Mouse (Mus musculus) hindbrain, embryonic 16.5 days (tissue): Measurements from ENCODE around the gene Plxnc1. TPM values are rescaled to one million over a fixed set of nuclear protein-coding genes. Genes with fewer than 3 reads are reported as not detected.

Experiments
- ATAC-seq: fragments of 200-750 bp; cut with Nextera tagmentation; 2 replicates; pipeline ENCODE4 v1.8.0; 2017; ENCODE audit warnings: moderate TSS enrichment, moderate library complexity
- H3K27ac ChIP-seq: fragments of 300-500 bp; sonication (generic); 2 replicates; pipeline ENCODE4 v1.5.1; 2014; ENCODE audit warnings: low read depth, mild to moderate bottlenecking, control low read depth, low read length, moderate library complexity
- H3K27me3 ChIP-seq: fragments of 300-500 bp; sonication (generic); replicated peaks from 2 replicates; pipeline ENCODE4 v1.6.1; 2014; ENCODE audit warnings: low read length; ENCODE audit not compliant: control insufficient read depth, insufficient read depth
- H3K36me3 ChIP-seq: fragments of 300-500 bp; sonication (generic); 2 replicates; pipeline ENCODE4 v1.6.1; 2014; ENCODE audit warnings: mild to moderate bottlenecking, low read length, moderate library complexity, mixed read lengths; ENCODE audit not compliant: control insufficient read depth, insufficient read depth
- H3K4me1 ChIP-seq: fragments of 300-500 bp; sonication (generic); 2 replicates; pipeline ENCODE4 v1.6.1; 2014; ENCODE audit warnings: low read depth, low read length; ENCODE audit not compliant: control insufficient read depth, insufficient read depth
- H3K4me2 ChIP-seq: fragments of 300-500 bp; sonication (generic); 2 replicates; pipeline ENCODE4 v1.6.1; 2014; ENCODE audit warnings: mild to moderate bottlenecking, low read length, control low read depth, moderate library complexity
- H3K4me3 ChIP-seq: fragments of 300-500 bp; sonication (generic); 2 replicates; pipeline ENCODE4 v1.5.1; 2014; ENCODE audit warnings: mild to moderate bottlenecking, low read length, control low read depth, moderate library complexity
- H3K9ac ChIP-seq: fragments of 300-500 bp; sonication (generic); 2 replicates; pipeline ENCODE4 v1.6.1; 2014; ENCODE audit warnings: low read depth, mild to moderate bottlenecking, control low read depth, low read length, moderate library complexity
- H3K9me3 ChIP-seq: fragments of 300-500 bp; sonication (generic); 2 replicates; pipeline ENCODE4 v1.6.1; 2014; ENCODE audit warnings: mild to moderate bottlenecking, low read length, moderate library complexity; ENCODE audit not compliant: control insufficient read depth
- whole genome bisulfite sequencing: fragments of 180-500 bp; shearing (Covaris S2); extraction: QIAGEN DNeasy Blood & Tissue Kit; methylation state at CpG from one replicate; pipeline ENCODE4 v1.1.7; 2014; 5-methylcytosine and 5-hydroxymethylcytosine counted together
- polyA plus RNA-seq: library from polyadenylated mRNA; unstranded; fragments of >200 nt; fragmentation: Nextera tagmentation; extraction: Ambion mirVana; gene quantifications from 2 replicates; pipeline ENCODE4 v1.2.1, GENCODE M21; 2015

Gene Plxnc1
- polyA plus RNA-seq: 8.3 and 8.4 TPM in 2 replicates

DNA sequence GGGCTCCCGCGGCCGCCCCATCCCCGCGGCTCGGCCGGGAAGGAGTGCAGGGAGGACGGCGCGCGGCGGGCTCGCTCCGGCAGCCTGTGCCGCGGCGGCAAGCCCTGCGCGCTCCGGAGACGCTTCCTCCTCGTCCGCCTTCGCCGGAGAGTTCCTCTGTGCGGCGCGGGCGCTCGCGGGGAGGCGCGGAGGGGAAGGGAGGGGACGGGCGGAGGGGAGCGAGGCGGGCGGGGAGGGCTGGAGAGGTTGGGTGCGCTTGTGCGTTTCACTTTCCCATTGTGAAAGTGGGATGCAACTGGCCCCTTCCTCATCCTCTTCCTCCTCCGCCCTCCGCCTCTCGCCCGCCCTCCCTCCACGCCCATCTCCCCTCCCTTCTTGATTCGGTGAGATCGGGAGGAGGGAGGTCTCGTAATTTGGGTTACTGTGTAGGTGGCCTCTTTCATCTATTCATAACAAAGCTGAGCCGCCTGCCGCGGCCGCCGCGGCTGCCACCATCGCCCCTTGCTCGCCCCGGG is at the start of gene Plxnc1:
TSS of gene Plxnc1 (minus strand) at position 145 of the 515 bp plus-strand sequence.
- Histone ChIP-seq H3K9ac (peak within 1 kb of the TSS; percentile 93), H3K4me1 (peaks cover 31% of the 10 kb centered on the region), H3K27me3 (no peaks in the 10 kb centered on the region), H3K4me3 (peak within 1 kb of the TSS; percentile 95), H3K36me3 (no peaks in the 10 kb centered on the region), H3K4me2 (peak within 1 kb of the TSS; percentile 77), H3K9me3 (no peaks in the 10 kb centered on the region), H3K27ac (peak within 1 kb of the TSS; percentile 94)
- peak; percentile 77 for ATAC-seq
- WGBS: under 1% methylated on average over 39 of the region's 57 CpGs

DNA sequence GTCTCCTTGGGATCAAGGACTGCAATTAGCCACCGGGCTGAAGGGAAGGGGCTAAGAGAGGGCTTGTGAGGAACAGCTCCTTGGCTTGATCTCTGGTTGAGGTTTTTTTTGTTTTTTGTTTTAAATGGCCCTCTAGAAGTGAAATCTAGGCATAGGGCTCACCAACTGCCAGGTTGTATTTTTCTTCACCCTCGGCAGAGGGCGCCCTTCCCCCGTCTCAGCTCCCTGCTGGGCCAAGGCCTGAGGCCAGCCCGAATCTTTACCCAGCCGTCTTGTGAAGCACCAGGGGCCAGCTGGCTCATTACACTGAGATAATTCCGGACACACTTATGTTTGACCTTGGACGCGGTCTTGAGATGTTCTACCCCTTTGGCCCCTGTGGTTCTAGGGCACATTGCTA is 47.5 kb upstream of the Plxnc1 start:
- WGBS: 8% methylated on average over 9 of the region's 9 CpGs

DNA sequence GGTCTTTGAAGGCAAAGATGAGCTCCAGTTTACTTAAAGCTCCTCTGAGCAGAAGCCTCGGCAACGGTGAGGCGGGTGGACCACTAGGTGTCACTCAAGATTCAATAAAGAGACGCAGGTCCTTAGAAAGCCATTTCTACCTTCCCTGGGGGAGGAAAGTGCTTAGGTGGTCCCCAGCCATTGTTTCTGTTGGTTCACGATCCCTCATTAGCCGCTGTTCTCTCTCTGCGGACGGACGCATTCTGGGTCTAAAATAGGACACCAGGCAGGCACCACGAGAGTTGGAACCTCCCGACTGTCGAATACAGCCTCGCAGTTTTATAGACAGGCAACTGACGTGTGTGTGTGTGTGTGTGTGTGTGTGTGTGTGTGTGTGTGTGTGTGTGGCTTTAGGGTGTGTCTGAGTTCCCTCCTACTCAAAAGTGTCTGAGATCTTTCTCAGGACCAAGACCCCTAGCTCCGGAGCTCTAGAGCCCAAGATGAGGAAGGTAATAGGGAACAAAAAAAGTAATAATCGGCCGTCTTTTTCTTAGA is 47.0 kb upstream of the Plxnc1 start:
- Histone ChIP-seq H3K27ac (peak overlapping the region; percentile 26), H3K4me3 (peak overlapping the region; percentile 21), H3K9ac (no peak overlapping the region; the same call in 1 of the 2 replicates), H3K36me3 (no peaks in the 10 kb centered on the region), H3K4me1 (peaks cover 5% of the 10 kb centered on the region), H3K9me3 (no peaks in the 10 kb centered on the region), H3K4me2 (peak overlapping the region; percentile 47), H3K27me3 (no peaks in the 10 kb centered on the region)
- ATAC-seq: peak; percentile 59
- 15% methylated on average over 17 of the region's 17 CpGs for WGBS

More for the DNA sequence above, 47.5 kb upstream of the Plxnc1 start:
- no peaks in the 10 kb centered on the region for H3K36me3 ChIP-seq
- H3K4me3 ChIP-seq: no peak overlapping the region
- no peaks in the 10 kb centered on the region for H3K27me3 ChIP-seq
- no peak overlapping the region for H3K9ac ChIP-seq
- no peaks in the 10 kb centered on the region for H3K9me3 ChIP-seq
- ATAC-seq: no peak
- H3K4me2 ChIP-seq: peak overlapping the region; percentile 47
- H3K4me1 ChIP-seq: peaks cover 5% of the 10 kb centered on the region
- H3K27ac ChIP-seq: no peak overlapping the region

DNA sequence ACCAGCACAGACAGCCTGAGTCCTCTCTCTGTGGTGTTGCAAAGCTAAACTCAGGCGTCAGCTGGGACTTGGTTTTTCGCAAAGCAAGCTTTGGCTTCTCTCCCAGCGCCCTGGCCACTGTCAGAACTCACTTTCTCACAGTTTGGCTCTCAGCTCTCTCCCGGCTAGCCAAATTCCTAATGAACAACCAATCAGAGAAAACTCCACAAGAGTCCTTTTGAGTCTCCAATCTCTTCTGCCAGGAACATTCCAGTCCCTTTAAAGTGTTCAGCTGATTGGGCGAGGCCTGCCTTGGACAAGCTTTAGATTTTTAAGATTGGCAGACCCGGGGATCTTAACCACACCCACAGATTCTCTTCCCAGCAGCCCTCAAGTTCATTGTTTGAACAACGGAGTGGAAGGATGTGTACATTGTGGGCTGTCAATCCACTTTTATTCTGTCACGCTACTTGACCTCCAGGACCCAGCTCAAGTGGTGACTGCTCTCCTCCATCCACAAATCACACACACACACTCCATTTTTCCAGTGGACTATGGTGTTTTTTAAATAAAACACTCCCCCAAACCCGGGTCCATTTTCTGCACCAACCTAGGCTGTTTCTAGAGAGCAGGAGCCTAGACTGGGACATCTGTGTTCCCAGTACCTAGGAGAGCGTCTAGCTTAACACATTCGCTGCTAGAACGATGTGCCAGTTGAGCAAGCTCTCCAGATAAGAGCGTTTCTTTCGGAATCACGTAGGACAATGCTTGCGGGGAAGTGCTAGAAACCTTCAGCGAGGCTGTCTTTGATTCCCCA is 46.3 kb upstream of the Plxnc1 start:
- 18% methylated on average over 17 of the region's 17 CpGs for WGBS
- peak overlapping the region; percentile 68 for H3K27ac ChIP-seq
- ATAC-seq: peak; percentile 82
- H3K9ac ChIP-seq: no peak overlapping the region
- H3K4me2 ChIP-seq: peak overlapping the region; percentile 47
- H3K4me3 ChIP-seq: no peak overlapping the region
- no peaks in the 10 kb centered on the region for H3K9me3 ChIP-seq
- H3K4me1 ChIP-seq: peaks cover 5% of the 10 kb centered on the region
- no peaks in the 10 kb centered on the region for H3K27me3 ChIP-seq
- no peaks in the 10 kb centered on the region for H3K36me3 ChIP-seq

DNA sequence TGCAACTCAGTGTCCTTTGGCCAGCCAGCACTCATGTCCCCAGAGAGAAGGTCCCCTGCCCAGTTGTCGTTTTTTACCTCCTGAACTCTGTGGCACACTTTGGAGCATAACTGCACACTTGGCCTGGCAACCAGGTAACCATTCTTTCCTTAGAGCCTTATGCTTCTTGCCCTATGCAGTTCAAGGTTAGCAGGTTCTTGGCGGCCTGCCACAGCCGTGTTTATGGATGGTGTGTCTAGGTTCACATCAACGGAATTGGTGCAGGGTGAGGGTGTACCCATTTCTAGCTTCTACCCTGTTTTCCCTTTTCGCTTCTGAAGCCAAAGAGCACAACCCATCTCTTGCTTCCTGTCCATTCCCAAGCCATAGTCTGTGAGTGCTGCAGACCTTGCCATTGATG is 44.7 kb upstream of the Plxnc1 start:
- no peak overlapping the region for H3K9ac ChIP-seq
- no peaks in the 10 kb centered on the region for H3K27me3 ChIP-seq
- peaks cover 5% of the 10 kb centered on the region for H3K4me1 ChIP-seq
- no peak overlapping the region for H3K4me2 ChIP-seq
- no peaks in the 10 kb centered on the region for H3K9me3 ChIP-seq
- no peaks in the 10 kb centered on the region for H3K36me3 ChIP-seq
- WGBS: 86% methylated on average over 5 of the region's 5 CpGs
- no peak for ATAC-seq
- H3K4me3 ChIP-seq: no peak overlapping the region
- H3K27ac ChIP-seq: no peak overlapping the region

DNA sequence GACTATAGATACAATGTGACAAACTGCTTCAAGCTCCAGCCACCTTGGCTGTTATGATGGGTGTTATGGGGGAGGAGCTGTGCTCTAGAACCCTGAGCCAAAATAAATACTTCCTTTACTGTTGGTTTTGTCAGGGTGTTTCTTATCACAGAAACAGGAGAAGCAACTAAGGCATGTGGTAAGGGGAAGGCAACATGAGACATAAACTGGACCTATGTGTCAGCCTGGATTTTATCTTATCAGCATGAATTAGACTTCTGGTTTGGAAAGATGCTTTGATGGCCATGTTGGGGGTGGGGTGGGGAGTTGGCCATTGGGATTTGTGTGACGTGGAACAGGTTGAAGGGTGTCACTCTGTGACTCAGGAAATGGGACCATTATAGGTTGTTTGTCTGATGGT is 40.5 kb upstream of the Plxnc1 start:
- no peak overlapping the region for H3K9ac ChIP-seq
- H3K4me1 ChIP-seq: peaks cover 7% of the 10 kb centered on the region
- WGBS: 55% methylated on average over 1 of the region's 1 CpGs
- no peak overlapping the region for H3K4me2 ChIP-seq
- H3K4me3 ChIP-seq: no peak overlapping the region
- no peaks in the 10 kb centered on the region for H3K36me3 ChIP-seq
- no peak for ATAC-seq
- H3K27me3 ChIP-seq: no peaks in the 10 kb centered on the region
- no peaks in the 10 kb centered on the region for H3K9me3 ChIP-seq
- no peak overlapping the region for H3K27ac ChIP-seq

DNA sequence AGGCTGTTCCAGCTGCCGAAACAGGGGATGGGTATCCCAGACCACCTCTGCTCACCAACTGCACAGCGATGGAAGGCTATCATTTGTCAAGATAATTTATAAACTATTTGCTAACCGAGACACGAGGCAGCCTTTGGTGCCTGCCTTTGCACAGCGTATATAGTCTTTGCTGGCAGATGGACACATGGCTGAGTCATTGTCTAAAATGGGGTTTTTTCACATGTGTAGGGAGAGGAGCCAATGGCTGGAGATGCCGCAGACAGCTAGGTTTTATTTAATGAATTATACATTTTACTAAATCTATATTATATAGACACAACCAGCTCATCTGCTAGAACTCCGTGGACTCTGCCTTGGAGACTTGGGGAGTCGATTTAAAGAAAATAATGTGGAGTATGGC is 37.9 kb upstream of the Plxnc1 start:
- no peak for ATAC-seq
- Histone ChIP-seq H3K4me3 (no peak overlapping the region), H3K9ac (no peak overlapping the region), H3K27me3 (no peaks in the 10 kb centered on the region), H3K9me3 (no peaks in the 10 kb centered on the region), H3K36me3 (no peaks in the 10 kb centered on the region), H3K4me2 (no peak overlapping the region), H3K4me1 (peaks cover 11% of the 10 kb centered on the region), H3K27ac (no peak overlapping the region)
- 81% methylated on average over 8 of the region's 8 CpGs for WGBS

DNA sequence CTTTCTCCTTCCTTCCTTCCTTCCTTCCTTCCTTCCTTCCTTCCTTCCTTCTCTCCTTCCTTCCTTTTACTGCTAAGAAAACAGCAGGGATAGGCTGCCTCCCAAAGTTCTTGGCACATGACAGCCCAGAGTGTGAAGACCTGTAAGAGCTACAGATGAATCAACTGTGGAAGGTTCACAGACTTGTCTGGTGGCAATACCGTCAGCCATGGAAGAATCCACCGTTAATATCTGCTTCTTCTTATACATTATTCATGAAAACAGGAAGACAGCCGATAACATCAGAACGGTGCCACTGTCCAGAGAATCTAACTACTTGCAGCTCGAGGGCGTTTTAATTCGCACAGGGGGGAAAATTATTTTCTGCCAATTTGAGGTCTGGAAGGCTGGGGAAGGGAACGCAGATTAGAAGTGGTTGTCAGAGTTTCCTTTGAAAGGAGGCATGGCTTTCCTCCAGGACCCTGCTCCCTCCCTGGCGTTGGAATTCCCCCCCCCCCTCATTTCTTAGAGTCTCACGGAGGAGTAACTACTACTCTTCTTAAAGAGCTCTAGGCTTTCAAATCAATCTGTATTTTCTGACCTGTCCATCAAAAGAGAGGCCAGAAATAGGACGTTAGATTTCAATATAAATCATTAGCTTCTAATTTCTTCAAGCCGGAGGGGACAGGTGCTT is 37.0 kb upstream of the Plxnc1 start:
- Histone ChIP-seq H3K4me2 (peak overlapping the region; percentile 40), H3K27ac (no peak overlapping the region)
- ATAC-seq: no peak

DNA sequence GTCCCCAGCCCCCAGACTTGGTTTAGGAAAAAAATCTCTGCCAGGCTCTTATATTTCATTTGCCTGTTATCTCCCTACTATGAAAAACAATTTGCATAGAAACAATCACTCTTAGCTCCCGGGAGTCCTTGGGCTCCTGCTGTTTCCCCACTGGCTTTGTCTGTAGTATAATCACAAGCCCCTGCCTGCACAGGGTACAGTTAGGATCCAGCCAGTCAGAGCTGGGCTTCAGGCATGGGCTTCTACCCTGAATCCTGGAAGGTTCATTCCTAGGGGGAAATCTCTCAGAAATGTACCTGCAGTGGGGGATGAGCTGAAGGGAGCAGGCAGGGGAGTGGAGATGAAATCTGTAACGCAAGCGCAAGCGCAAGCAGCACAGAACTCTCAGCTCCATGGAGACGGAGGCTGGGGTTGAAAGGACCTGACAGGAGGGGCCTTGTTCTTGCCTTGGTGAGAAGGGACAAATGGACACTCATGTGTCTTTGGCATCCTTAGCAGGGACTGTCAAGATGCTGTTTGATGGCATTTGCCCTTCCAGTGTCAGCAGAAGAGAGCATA is 33.7 kb upstream of the Plxnc1 start:
- no peak overlapping the region for H3K9ac ChIP-seq
- H3K9me3 ChIP-seq: no peaks in the 10 kb centered on the region
- no peak overlapping the region for H3K4me2 ChIP-seq
- no peak overlapping the region for H3K4me3 ChIP-seq
- WGBS: 11% methylated on average over 5 of the region's 5 CpGs
- H3K27ac ChIP-seq: no peak overlapping the region
- no peaks in the 10 kb centered on the region for H3K36me3 ChIP-seq
- H3K27me3 ChIP-seq: no peaks in the 10 kb centered on the region
- peaks cover 11% of the 10 kb centered on the region for H3K4me1 ChIP-seq
- ATAC-seq: peak; percentile 65

More for the DNA sequence above, 37.0 kb upstream of the Plxnc1 start:
- no peaks in the 10 kb centered on the region for H3K9me3 ChIP-seq
- no peak overlapping the region for H3K9ac ChIP-seq
- no peak overlapping the region for H3K4me3 ChIP-seq
- H3K36me3 ChIP-seq: no peaks in the 10 kb centered on the region
- no peaks in the 10 kb centered on the region for H3K27me3 ChIP-seq
- H3K4me1 ChIP-seq: peaks cover 11% of the 10 kb centered on the region
- 18% methylated on average over 12 of the region's 12 CpGs for WGBS
